Mouse (Mus musculus) forebrain, embryonic 16.5 days (tissue): Measurements from ENCODE around the gene Daam1. TPM values are rescaled to one million over a fixed set of nuclear protein-coding genes. Genes with fewer than 3 reads are reported as not detected.

ENCODE experiments used
- ATAC-seq: fragments of 200-750 bp; cut with Nextera tagmentation; 2 replicates; pipeline ENCODE4 v1.8.0; 2017; ENCODE audit warnings: mild to moderate bottlenecking, moderate library complexity
- H3K27ac ChIP-seq: fragments of 300-500 bp; sonication (generic); 2 replicates; pipeline ENCODE4 v1.5.1; 2014; ENCODE audit warnings: low read length, control low read depth
- H3K27me3 ChIP-seq: fragments of 300-500 bp; sonication (generic); replicated peaks from 2 replicates; pipeline ENCODE4 v1.6.1; 2014; ENCODE audit warnings: low read length; ENCODE audit not compliant: control insufficient read depth, insufficient read depth
- H3K36me3 ChIP-seq: fragments of 300-500 bp; sonication (generic); 2 replicates; pipeline ENCODE4 v1.6.1; 2014; ENCODE audit not compliant: control insufficient read depth, insufficient read depth
- H3K4me1 ChIP-seq: fragments of 300-500 bp; sonication (generic); replicated peaks from 2 replicates; pipeline ENCODE4 v1.6.1; 2014; ENCODE audit warnings: low read length; ENCODE audit not compliant: control insufficient read depth, insufficient read depth
- H3K4me2 ChIP-seq: fragments of 300-500 bp; sonication (generic); 2 replicates; pipeline ENCODE4 v1.6.1; 2014; ENCODE audit warnings: mild to moderate bottlenecking, low read length, control low read depth
- H3K4me3 ChIP-seq: fragments of 300-500 bp; sonication (generic); replicated peaks from 2 replicates; pipeline ENCODE4 v1.5.1; 2014; ENCODE audit warnings: mild to moderate bottlenecking, low read length, control low read depth
- H3K9ac ChIP-seq: fragments of 300-500 bp; sonication (generic); replicated peaks from 2 replicates; pipeline ENCODE4 v1.6.1; 2014; ENCODE audit warnings: low read depth, low read length, control low read depth
- H3K9me3 ChIP-seq: fragments of 300-500 bp; sonication (generic); 2 replicates; pipeline ENCODE4 v1.6.1; 2016; ENCODE audit warnings: low read length; ENCODE audit not compliant: control insufficient read depth
- WGBS: fragments of 180-500 bp; shearing (Covaris S2); extraction: QIAGEN DNeasy Blood & Tissue Kit; methylation state at CpG from one replicate; pipeline ENCODE4 v1.1.7; 2014; 5-methylcytosine and 5-hydroxymethylcytosine counted together
- polyA plus RNA-seq: library from polyadenylated mRNA; unstranded; fragments of >200 nt; fragmentation: Nextera tagmentation; extraction: Ambion mirVana; gene quantifications from 2 replicates; pipeline ENCODE4 v1.2.1, GENCODE M21; 2015

Gene Daam1
- polyA plus RNA-seq, 1 experiment from 2014 or later: 29.7 TPM

DNA sequence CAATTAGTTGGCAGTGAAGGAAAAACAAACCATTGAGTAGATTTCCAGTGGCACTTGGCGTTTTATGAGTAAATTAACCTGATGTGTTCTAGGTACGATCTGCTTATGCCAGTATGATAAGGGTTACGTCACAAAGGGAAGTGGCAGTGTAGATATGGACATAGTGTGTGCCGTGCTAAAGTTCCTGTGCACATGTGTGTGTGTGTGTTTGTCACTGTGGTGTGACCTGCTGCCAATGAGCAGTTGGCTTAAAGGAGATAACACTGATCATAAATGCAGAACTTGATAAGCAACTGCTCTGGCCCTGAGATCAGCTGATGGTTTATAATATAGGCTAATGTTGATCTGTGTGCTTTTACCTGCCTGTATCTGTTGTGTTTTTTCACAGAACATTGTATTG is 73.4 kb downstream of the Daam1 start:
- no peak overlapping the region for H3K9ac ChIP-seq

GRCm38 (mm10) chr12:71904926-71905325 is 74.0 kb downstream of the Daam1 start:
- no peak overlapping the region for H3K4me3 ChIP-seq
- H3K9me3 ChIP-seq: 0 out of 2 replicates have a peak, but pooled peaks cover 4% of the 10 kb centered on the region
- H3K9ac ChIP-seq: no peak overlapping the region
- 75% methylated on average over 4 of the region's 4 CpGs for WGBS
- H3K27me3 ChIP-seq: no peaks in the 10 kb centered on the region
- H3K4me1 ChIP-seq: peaks cover 16% of the 10 kb centered on the region
- H3K27ac ChIP-seq: no peak overlapping the region
- no peak for ATAC-seq
- 0 out of 2 replicates have a peak, but pooled peaks cover 3% of the 10 kb centered on the region for H3K36me3 ChIP-seq
- no peak overlapping the region for H3K4me2 ChIP-seq

More for the DNA sequence above, 73.4 kb downstream of the Daam1 start:
- H3K27me3 ChIP-seq: no peaks in the 10 kb centered on the region
- no peak overlapping the region for H3K27ac ChIP-seq
- ATAC-seq: no peak
- H3K9me3 ChIP-seq: 0 out of 2 replicates have a peak, but pooled peaks cover 4% of the 10 kb centered on the region
- WGBS: 84% methylated on average over 4 of the region's 4 CpGs
- H3K4me1 ChIP-seq: peaks cover 16% of the 10 kb centered on the region
- no peak overlapping the region for H3K4me2 ChIP-seq
- 0 out of 2 replicates have a peak, but pooled peaks cover 3% of the 10 kb centered on the region for H3K36me3 ChIP-seq
- H3K4me3 ChIP-seq: no peak overlapping the region

- H3K4me2 ChIP-seq: no peak overlapping the region
- no peak overlapping the region for H3K9ac ChIP-seq
- H3K4me1 ChIP-seq: peaks cover 18% of the 10 kb centered on the region
- H3K27me3 ChIP-seq: no peaks in the 10 kb centered on the region
- ATAC-seq: no peak
- WGBS: 85% methylated on average over 13 of the region's 13 CpGs
- 0 out of 2 replicates have a peak overlapping the region, but pooled peaks have one; percentile 19 for H3K27ac ChIP-seq
- H3K9me3 ChIP-seq: 0 out of 2 replicates have a peak, but pooled peaks cover 4% of the 10 kb centered on the region
- no peak overlapping the region for H3K4me3 ChIP-seq
- H3K36me3 ChIP-seq: 0 out of 2 replicates have a peak, but pooled peaks cover 3% of the 10 kb centered on the region
Measured at GRCm38 (mm10) chr12:71905640-71906320, 74.9 kb downstream of the Daam1 start.

DNA sequence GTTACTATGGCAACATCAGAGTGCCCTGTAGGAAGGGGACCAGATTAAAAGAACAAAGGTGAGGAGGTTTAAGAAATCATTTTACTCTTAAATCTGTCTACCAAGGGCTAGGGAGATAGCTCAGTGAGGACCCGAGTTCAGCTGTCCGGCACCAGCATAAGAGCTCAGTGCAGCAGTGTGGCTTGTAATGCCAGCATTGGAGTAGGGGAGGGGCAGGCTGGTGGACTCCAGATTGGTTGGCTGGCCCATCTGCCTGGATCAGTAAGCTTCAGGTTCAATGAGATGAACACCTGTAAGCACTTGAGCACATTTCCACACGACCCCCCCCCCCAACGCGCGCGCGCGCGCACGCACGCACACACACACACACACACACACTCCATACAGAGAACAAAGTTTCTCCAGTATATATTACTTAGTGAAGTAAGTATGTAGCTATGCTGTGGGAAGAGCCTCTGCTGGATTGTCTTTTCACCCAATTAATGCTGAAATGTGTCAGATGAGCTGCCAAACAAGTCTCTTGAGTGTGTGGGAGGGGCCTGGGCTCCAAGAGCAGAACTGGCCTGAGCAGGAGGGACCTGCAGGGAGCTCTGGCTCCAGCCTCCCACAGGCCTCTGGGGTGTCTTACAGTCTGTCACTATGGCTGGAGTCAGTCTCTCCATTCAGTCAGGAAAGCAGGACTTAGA is 75.8 kb downstream of the Daam1 start:
- Histone ChIP-seq H3K27ac (no peak overlapping the region), H3K9me3 (0 out of 2 replicates have a peak, but pooled peaks cover 4% of the 10 kb centered on the region), H3K4me2 (no peak overlapping the region), H3K4me1 (peaks cover 23% of the 10 kb centered on the region), H3K9ac (no peak overlapping the region), H3K27me3 (no peaks in the 10 kb centered on the region), H3K4me3 (no peak overlapping the region), H3K36me3 (0 out of 2 replicates have a peak, but pooled peaks cover 3% of the 10 kb centered on the region)
- peak; percentile 77 for ATAC-seq
- WGBS: 79% methylated on average over 12 of the region's 12 CpGs

GRCm38 (mm10) chr12:71908984-71909383 is 78.1 kb downstream of the Daam1 start:
- 83% methylated on average over 5 of the region's 5 CpGs for WGBS
- Histone ChIP-seq H3K9ac (no peak overlapping the region), H3K4me2 (no peak overlapping the region), H3K27ac (no peak overlapping the region), H3K27me3 (no peaks in the 10 kb centered on the region), H3K4me3 (no peak overlapping the region), H3K36me3 (no peaks in the 10 kb centered on the region), H3K4me1 (peaks cover 33% of the 10 kb centered on the region), H3K9me3 (no peaks in the 10 kb centered on the region)
- ATAC-seq: no peak

DNA sequence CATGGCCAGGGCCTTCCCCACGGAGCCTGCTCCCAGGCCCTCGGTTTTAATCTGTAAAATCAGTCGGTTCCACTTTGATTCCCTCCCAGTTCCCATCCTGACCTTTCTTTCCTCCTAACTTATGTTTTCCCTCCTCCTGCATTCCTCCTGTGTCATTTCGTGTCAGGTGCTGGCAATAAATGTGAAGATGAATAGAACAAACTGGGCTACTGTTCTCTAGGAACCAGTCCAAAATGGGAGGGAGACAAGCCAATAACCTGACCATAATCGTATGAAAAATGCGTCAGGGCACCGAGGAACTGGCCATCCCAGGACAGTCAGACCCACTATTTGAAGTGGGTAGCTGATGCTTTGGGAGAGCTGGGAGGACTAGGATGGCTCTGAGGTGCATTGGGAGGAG is 79.4 kb downstream of the Daam1 start:
- no peaks in the 10 kb centered on the region for H3K27me3 ChIP-seq
- peaks cover 33% of the 10 kb centered on the region for H3K4me1 ChIP-seq
- 64% methylated on average over 7 of the region's 7 CpGs for WGBS
- no peak for ATAC-seq
- H3K36me3 ChIP-seq: no peaks in the 10 kb centered on the region
- H3K27ac ChIP-seq: no peak overlapping the region
- H3K4me2 ChIP-seq: no peak overlapping the region
- H3K4me3 ChIP-seq: no peak overlapping the region
- no peaks in the 10 kb centered on the region for H3K9me3 ChIP-seq
- H3K9ac ChIP-seq: no peak overlapping the region

GRCm38 (mm10) chr12:71912262-71912661 is 81.4 kb downstream of the Daam1 start:
- H3K9ac ChIP-seq: no peak overlapping the region
- H3K27ac ChIP-seq: no peak overlapping the region
- H3K36me3 ChIP-seq: peaks cover 9% of the 10 kb centered on the region
- H3K27me3 ChIP-seq: no peaks in the 10 kb centered on the region
- no peaks in the 10 kb centered on the region for H3K9me3 ChIP-seq
- ATAC-seq: peak; percentile 26; the same call in 1 of the 2 replicates
- H3K4me2 ChIP-seq: no peak overlapping the region
- peaks cover 17% of the 10 kb centered on the region for H3K4me1 ChIP-seq
- 56% methylated on average over 1 of the region's 1 CpGs for WGBS
- no peak overlapping the region for H3K4me3 ChIP-seq

- H3K9ac ChIP-seq: no peak overlapping the region
- H3K4me2 ChIP-seq: no peak overlapping the region
- H3K4me3 ChIP-seq: no peak overlapping the region
- peaks cover 35% of the 10 kb centered on the region for H3K4me1 ChIP-seq
- peaks cover 9% of the 10 kb centered on the region for H3K36me3 ChIP-seq
- peak overlapping the region; percentile 56 for H3K27ac ChIP-seq
- 46% methylated on average over 4 of the region's 4 CpGs for WGBS
- no peaks in the 10 kb centered on the region for H3K9me3 ChIP-seq
- 0 out of 2 replicates have a peak, but pooled peaks have one; percentile 36 for ATAC-seq
- H3K27me3 ChIP-seq: no peaks in the 10 kb centered on the region
Measured at GRCm38 (mm10) chr12:71919156-71919555, 88.3 kb downstream of the Daam1 start.

DNA sequence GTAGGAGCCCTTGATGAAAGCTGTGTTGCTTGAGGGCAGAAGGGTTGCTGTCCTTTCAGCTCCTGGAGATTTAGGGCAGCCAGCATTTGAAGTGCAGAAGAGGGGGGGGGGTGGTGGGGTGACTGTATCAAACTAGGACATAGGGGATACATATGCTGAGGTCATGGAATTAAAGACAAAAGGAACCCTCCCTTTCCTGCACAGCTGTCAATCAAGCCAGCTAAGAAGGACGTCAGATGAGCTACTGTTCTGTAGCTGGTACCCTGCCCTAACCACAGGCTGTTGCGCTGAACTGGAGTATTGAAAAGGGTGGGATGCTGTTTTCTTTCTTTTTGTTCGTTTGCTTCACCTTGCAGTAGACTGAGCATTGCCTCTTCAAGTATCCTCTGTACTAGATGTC is 89.1 kb downstream of the Daam1 start:
- 36% methylated on average over 3 of the region's 3 CpGs for WGBS
- no peak for ATAC-seq

More for the DNA sequence above, 89.1 kb downstream of the Daam1 start:
- H3K4me2 ChIP-seq: no peak overlapping the region
- no peak overlapping the region for H3K4me3 ChIP-seq
- no peaks in the 10 kb centered on the region for H3K9me3 ChIP-seq
- H3K9ac ChIP-seq: no peak overlapping the region
- H3K4me1 ChIP-seq: peaks cover 35% of the 10 kb centered on the region
- no peak overlapping the region for H3K27ac ChIP-seq
- peaks cover 9% of the 10 kb centered on the region for H3K36me3 ChIP-seq
- H3K27me3 ChIP-seq: no peaks in the 10 kb centered on the region
